Mouse (Mus musculus): ENCODE data around the gene Vmn2r57.
"Not testable (repeated sequence)": the region's sequence is repeated elsewhere in the genome, so short reads cannot be mapped to it uniquely, and the experiment has no call there.

Vmn2r57 gene

DNA sequence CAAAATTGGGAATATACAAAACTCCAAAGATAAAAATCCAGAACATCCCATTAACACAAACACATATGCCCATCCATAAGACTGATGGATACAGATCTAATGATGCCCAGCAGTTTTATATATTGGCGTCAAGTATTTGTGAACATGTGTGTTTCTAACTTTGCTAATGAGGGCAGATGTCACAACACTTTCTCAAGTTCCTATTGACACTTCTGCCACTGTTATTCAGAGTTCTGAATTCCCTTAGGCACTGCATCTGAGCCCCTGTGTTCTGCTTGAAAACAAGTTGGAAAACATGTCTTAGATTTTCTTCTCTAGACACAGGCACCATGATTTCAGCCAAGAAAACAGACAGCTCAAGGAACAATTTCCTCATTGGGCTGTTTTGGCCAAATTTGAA, at the start of gene Vmn2r57:
TSS of gene Vmn2r57 (minus strand) at position 101 of the 400 bp plus-strand sequence.
- not testable (repeated sequence) for DNase-seq (ENCODE audit: low read depth, low spot score)

DNA sequence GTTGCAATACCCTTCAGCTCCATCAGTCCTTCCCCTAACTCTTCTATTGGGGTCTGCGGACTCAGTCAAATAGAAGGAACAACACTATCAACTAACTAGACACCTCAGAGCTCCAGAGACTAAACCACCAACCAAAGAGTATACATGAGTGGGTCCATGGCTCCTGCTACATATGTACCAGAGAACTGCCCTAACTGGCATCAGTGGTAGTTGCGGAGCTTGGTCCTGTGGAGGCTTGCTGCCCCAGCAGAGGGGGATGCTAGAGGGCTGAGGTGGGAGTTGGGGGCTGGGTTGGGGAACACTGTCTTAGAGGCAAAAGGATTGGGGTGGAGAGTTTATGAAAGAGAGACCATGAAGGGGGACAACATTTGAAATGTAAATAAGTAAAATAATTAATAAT, 49.4 kb upstream of the Vmn2r57 start:
- DNase-seq (ENCODE audit: low read depth, low spot score), result no peak

DNA sequence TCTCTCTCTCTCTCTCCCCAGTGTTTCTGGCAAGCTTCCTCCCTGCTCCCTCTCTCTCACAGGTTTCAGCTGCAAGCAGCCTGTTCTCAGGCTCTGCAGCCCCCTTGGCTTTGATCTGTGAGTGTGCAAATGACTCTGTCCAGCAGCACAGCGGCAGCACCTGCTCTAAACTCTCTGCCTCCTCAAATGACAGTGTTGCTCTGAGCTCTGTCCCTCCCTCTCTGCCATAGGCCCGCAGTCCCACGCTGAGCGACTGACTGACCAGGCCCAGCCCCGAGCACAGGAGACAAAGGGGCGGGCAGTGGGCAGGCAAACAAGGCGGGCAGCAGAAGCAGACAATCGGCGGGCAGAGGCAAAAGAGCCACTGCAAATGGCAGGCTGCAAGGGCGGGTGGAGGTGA, 3.4 kb upstream of the Vmn2r57 start:
- DNase-seq (ENCODE audit: low read depth, low spot score), result no peak

DNA sequence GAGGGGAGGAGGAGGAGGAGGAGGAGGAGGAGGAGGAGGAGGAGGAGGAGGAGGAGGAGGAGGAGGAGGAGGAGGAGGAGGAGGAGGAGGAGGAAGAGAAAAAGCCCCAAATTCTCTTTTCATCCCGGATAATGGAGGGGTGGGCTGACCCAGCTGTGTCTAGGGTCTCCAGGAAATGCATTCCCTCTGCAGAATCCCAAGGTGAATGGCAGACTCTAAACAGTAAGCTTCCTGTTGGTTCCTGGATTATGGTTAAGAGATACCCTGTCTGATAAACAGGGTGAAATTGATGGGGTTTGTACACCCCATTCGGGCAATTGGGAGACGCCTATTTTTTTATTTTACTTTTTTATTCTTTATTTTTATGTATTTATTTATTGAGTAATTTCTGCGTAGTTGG, 54.4 kb downstream of the Vmn2r57 start:
- no peak for DNase-seq (ENCODE audit: low read depth, low spot score)

DNA sequence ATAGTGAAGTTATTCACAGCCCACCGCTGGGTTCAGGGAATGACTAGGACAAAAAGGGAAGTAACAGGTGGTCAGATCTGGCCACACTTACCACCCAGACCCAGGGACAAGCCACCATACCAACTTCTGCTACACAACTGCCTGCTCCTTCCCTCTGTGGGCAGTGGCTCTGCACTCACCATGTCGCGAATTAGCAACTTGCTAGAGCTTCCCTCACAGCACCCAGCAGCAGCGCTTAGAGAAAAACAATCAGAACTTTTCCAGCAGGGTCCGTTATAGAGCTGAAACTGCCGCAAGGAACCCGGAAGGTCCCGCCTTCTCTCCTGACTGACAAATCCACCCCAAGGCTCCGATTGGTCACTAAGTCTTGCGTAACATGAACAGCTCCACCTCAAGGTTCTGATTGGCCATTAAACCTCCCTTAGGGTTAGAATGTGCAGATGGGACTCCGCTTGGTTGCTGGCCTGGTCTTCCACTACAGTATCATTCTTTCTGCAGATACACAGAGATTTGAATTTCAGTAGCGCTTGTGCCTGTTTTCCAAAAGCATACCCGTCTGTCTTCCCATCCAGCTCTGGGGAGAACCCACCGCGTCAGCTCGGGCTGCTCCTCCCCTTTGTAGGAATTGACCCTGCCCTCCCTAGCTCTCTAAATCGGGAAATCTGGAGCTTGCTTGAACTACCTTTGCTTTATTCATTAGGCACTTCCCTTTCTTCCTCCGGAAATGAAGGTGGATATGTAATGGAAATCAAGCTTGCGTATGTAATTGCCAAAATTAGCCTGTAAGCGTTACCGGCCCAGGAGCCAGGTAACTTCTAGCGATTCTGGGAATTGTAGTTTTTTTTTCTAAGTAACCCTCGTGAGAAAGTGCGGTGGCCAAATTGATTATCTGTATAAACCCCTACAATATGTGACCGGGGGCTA, 55.2 kb downstream of the Vmn2r57 start, which contains the start of gene AI987944:
TSS of gene AI987944 (minus strand) at position 332 of the 924 bp plus-strand sequence.
- peak; percentile 71 for DNase-seq (ENCODE audit: low read depth, low spot score)
